Mouse (Mus musculus): ENCODE results near the gene Stkld1.

- TF ChIP-seq MYOG (IDR thresholded peaks at IDR 0.05; ENCODE audit: control insufficient read depth in 1 of 3, insufficient read depth in 1 of 3, insufficient read length in 2 of 3, low read depth in 2 of 3) = no peak
- TF ChIP-seq E2F4 (IDR thresholded peaks at IDR 0.05; ENCODE audit: insufficient read depth) = no peak
- TF ChIP-seq POLR2AphosphoS2 (IDR thresholded peaks at IDR 0.05; ENCODE audit: insufficient read length, low read depth) = no peak
- no peak for TF ChIP-seq MAX (IDR thresholded peaks at IDR 0.05; ENCODE audit: low read depth)
- no peak for TF ChIP-seq TCF3 (IDR thresholded peaks at IDR 0.05; ENCODE audit: insufficient read length, low read depth)
- no peak for TF ChIP-seq TCF12 (IDR thresholded peaks at IDR 0.05; ENCODE audit: insufficient read depth, poor library complexity, severe bottlenecking)
- TF ChIP-seq POLR2A (IDR thresholded peaks at IDR 0.05; ENCODE audit: insufficient read length, low read depth) = no peak
- no peak for TF ChIP-seq CEBPB (IDR thresholded peaks at IDR 0.05; ENCODE audit: insufficient read depth, poor library complexity, severe bottlenecking)
- TF ChIP-seq MYOD1 (IDR thresholded peaks at IDR 0.05; ENCODE audit: control insufficient read depth in 1 of 3, insufficient read length in 2 of 3, low read depth in 2 of 3) = no peak
- TF ChIP-seq USF1 (IDR thresholded peaks at IDR 0.05; ENCODE audit: low read depth) = no peak
Measured at GRCm38 (mm10) chr2:26980361-26980760, 46.5 kb downstream of the Stkld1 start.
